Mouse (Mus musculus): ENCODE data around the gene Ncbp1.

GRCm38 (mm10) chr4:46185890-46186289 lies 47.5 kb downstream of the Ncbp1 start:
- TF ChIP-seq CTCF (IDR thresholded peaks at IDR 0.05; ENCODE audit: insufficient read depth, low read depth, low read length): no peak
- TF ChIP-seq POLR2A (IDR thresholded peaks at IDR 0.05; ENCODE audit: insufficient read depth, low read depth, low read length): no peak

Data from olfactory bulb, adult 2 months (tissue).